Mouse (Mus musculus) erythroblast, adult 5-6 weeks (primary cell): ENCODE measurements around the gene Id4. TPM values are rescaled to one million over a fixed set of nuclear protein-coding genes. Genes with fewer than 3 reads are reported as not detected.

Experiments
- ATAC-seq: replicated peaks from 2 replicates; pipeline ENCODE4 v1.8.0; 2016; ENCODE audit warnings: moderate number of reproducible peaks, mild to moderate bottlenecking, moderate TSS enrichment, inconsistent platforms; ENCODE audit not compliant: poor library complexity, low FRiP score, severe bottlenecking
- total RNA-seq, 2 experiments: library from RNA; stranded (forward) in 1 of 2; stranded (reverse) in 1 of 2; fragments of 150-400 nt in 1 of 2; fragments of 200-764, 138-1000 nt in 1 of 2; gene quantifications; 2 replicates each; pipeline versions ENCODE4 v1.2.3 to v1.2.4; 2015 to 2017; ENCODE audit warnings: low replicate concordance in 2 of 2

Id4 gene
- total RNA-seq (2015; ENCODE audit: low replicate concordance) (not detected in 2 replicates), total RNA-seq (2017; ENCODE audit: low replicate concordance) (0.51 TPM in 1 of 2 replicates, not detected in the other)

- ATAC-seq = no peak
These were observed at the start of gene Id4 for GRCm38 (mm10) chr13:48260690-48261278. TSS of gene Id4 (plus strand) at chr13:48261228.

GRCm38 (mm10) chr13:48227136-48227535 is 33.9 kb upstream of the Id4 start:
- ATAC-seq = no peak

GRCm38 (mm10) chr13:48227712-48228111 is 33.3 kb upstream of the Id4 start:
- no peak for ATAC-seq

- ATAC-seq = no peak
These were observed 32.9 kb upstream of the Id4 start for GRCm38 (mm10) chr13:48228114-48228513.

- no peak for ATAC-seq
These were observed 30.0 kb upstream of the Id4 start for GRCm38 (mm10) chr13:48230996-48231395.

- ATAC-seq = no peak
These were observed 24.6 kb upstream of the Id4 start for GRCm38 (mm10) chr13:48236436-48236835.

- ATAC-seq = no peak
These were observed 24.2 kb upstream of the Id4 start for GRCm38 (mm10) chr13:48236865-48237264.

- no peak for ATAC-seq
These were observed 23.5 kb upstream of the Id4 start for GRCm38 (mm10) chr13:48237516-48237915.

GRCm38 (mm10) chr13:48245235-48246012 is 15.6 kb upstream of the Id4 start:
- ATAC-seq = no peak

- ATAC-seq = no peak
These were observed 8.5 kb upstream of the Id4 start for GRCm38 (mm10) chr13:48252559-48252958.

GRCm38 (mm10) chr13:48255026-48255425 is 6.0 kb upstream of the Id4 start:
- no peak for ATAC-seq

GRCm38 (mm10) chr13:48261341-48262221 is 553 bp downstream of the Id4 start:
- ATAC-seq = no peak

- no peak for ATAC-seq
These were observed 1.5 kb downstream of the Id4 start for GRCm38 (mm10) chr13:48262451-48262969.

- ATAC-seq = no peak
These were observed 4.0 kb downstream of the Id4 start for GRCm38 (mm10) chr13:48265029-48265428.

- ATAC-seq = no peak
These were observed 12.5 kb downstream of the Id4 start for GRCm38 (mm10) chr13:48273451-48274069.

GRCm38 (mm10) chr13:48274107-48274506 is 13.1 kb downstream of the Id4 start:
- ATAC-seq = no peak

- no peak for ATAC-seq
These were observed 16.0 kb downstream of the Id4 start for GRCm38 (mm10) chr13:48276981-48277380.

GRCm38 (mm10) chr13:48284426-48284825 is 23.4 kb downstream of the Id4 start:
- no peak for ATAC-seq

- no peak for ATAC-seq
These were observed 24.1 kb downstream of the Id4 start for GRCm38 (mm10) chr13:48284918-48285693.
